Mouse (Mus musculus): ENCODE measurements at regions not wholly inside any gene's neighbourhood (a gene's known extent, or its start where the extent isn't known, plus 50 kb on each side); places are given as distances from the start of the nearest gene placed in this dataset.

GRCm38 (mm10) chr12:54265852-54266251 lies 62.2 kb upstream of the Egln3 start:
- Histone ChIP-seq H3K36me3 (replicated peaks) (no peaks in the 10 kb centered on the region), H3K9me3 (replicated peaks) (peaks cover 49% of the 10 kb centered on the region), H3K27me3 (ENCODE audit: insufficient read depth, low read length) (no peaks in the 10 kb centered on the region), H3K4me1 (ENCODE audit: insufficient read depth, low read depth, low read length) (no peaks in the 10 kb centered on the region), H3K4me3 (ENCODE audit: low read depth, low read length) (no peak overlapping the region)
- DNase-seq (ENCODE audit: low spot score) = no peak
- no peak for ATAC-seq (ENCODE audit: extremely low read depth, insufficient number of reproducible peaks, low FRiP score, poor library complexity, severe bottlenecking)
- no peak for TF ChIP-seq POLR2AphosphoS5 (IDR thresholded peaks at IDR 0.05; ENCODE audit: insufficient replicate concordance, low read depth, low read length)
- no peak for TF ChIP-seq CTCF (IDR thresholded peaks at IDR 0.05; ENCODE audit: low read depth, low read length)
- TF ChIP-seq TAL1 (conservative IDR thresholded peaks at IDR 0.05; ENCODE audit: low read depth, low read length) = no peak
- no peak for TF ChIP-seq GATA1 (IDR thresholded peaks at IDR 0.05; ENCODE audit: borderline replicate concordance, low read length)
- TF ChIP-seq GATA2 (IDR thresholded peaks at IDR 0.05; ENCODE audit: borderline replicate concordance, low read depth, low read length) = no peak

GRCm38 (mm10) chr12:54264893-54265835 lies 61.5 kb upstream of the Egln3 start:
- Histone ChIP-seq H3K36me3 (replicated peaks) (no peaks in the 10 kb centered on the region), H3K9me3 (replicated peaks) (peaks cover 54% of the 10 kb centered on the region), H3K4me1 (ENCODE audit: insufficient read depth, low read depth, low read length) (no peaks in the 10 kb centered on the region), H3K27me3 (ENCODE audit: insufficient read depth, low read length) (no peaks in the 10 kb centered on the region), H3K4me3 (ENCODE audit: low read depth, low read length) (no peak overlapping the region)
- ATAC-seq (ENCODE audit: extremely low read depth, insufficient number of reproducible peaks, low FRiP score, poor library complexity, severe bottlenecking) (no peak), DNase-seq (ENCODE audit: low spot score) (no peak)
- no peak for TF ChIP-seq CTCF (IDR thresholded peaks at IDR 0.05; ENCODE audit: low read depth, low read length)
- TF ChIP-seq POLR2AphosphoS5 (IDR thresholded peaks at IDR 0.05; ENCODE audit: insufficient replicate concordance, low read depth, low read length) = no peak
- TF ChIP-seq GATA1 (IDR thresholded peaks at IDR 0.05; ENCODE audit: borderline replicate concordance, low read length) = no peak
- no peak for TF ChIP-seq TAL1 (conservative IDR thresholded peaks at IDR 0.05; ENCODE audit: low read depth, low read length)
- no peak for TF ChIP-seq GATA2 (IDR thresholded peaks at IDR 0.05; ENCODE audit: borderline replicate concordance, low read depth, low read length)

- Histone ChIP-seq H3K4me3 (ENCODE audit: low read depth, low read length) (no peak overlapping the region), H3K9me3 (replicated peaks) (peaks cover 59% of the 10 kb centered on the region), H3K27me3 (ENCODE audit: insufficient read depth, low read length) (no peaks in the 10 kb centered on the region), H3K36me3 (replicated peaks) (no peaks in the 10 kb centered on the region), H3K4me1 (ENCODE audit: insufficient read depth, low read depth, low read length) (no peaks in the 10 kb centered on the region)
- DNase-seq (ENCODE audit: low spot score) (no peak), ATAC-seq (ENCODE audit: extremely low read depth, insufficient number of reproducible peaks, low FRiP score, poor library complexity, severe bottlenecking) (no peak)
- TF ChIP-seq GATA2 (IDR thresholded peaks at IDR 0.05; ENCODE audit: borderline replicate concordance, low read depth, low read length) (no peak), CTCF (IDR thresholded peaks at IDR 0.05; ENCODE audit: low read depth, low read length) (no peak), TAL1 (conservative IDR thresholded peaks at IDR 0.05; ENCODE audit: low read depth, low read length) (no peak), GATA1 (IDR thresholded peaks at IDR 0.05; ENCODE audit: borderline replicate concordance, low read length) (no peak), POLR2AphosphoS5 (IDR thresholded peaks at IDR 0.05; ENCODE audit: insufficient replicate concordance, low read depth, low read length) (no peak)
Measured at GRCm38 (mm10) chr12:54264418-54264733, 60.7 kb upstream of the Egln3 start.

DNA sequence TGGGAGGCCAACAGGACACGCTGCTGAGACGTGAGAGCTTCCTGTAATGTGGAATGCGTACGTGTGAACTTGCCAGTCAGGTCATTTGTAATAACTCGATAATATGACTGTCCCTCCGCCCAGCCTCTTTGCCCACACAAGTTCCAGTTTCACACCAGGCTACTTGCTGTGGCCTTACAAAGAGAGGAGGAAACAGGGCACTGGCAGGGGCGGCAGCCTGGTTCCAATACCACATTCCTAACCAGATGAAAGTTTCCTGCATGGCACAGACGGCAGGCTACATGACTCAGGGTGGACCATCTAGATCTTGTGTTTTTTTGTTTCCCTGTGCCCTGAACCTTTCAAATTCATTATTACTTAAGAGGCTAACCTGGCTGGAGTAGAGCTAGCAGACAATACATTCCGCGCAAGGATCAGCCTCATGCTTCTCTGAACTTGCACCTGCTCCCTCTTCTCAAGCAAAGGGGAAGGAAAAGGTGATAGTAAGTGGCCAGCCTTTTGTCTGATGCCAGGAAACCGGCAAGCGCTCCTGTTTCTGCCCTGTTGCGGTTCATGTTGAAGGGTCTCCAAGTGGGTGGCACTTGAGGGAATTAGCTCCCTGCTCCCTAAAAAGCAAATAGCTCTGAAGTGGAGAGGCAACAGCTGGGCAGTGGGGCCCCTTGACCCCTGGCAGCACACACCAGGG lies 60.2 kb upstream of the Egln3 start:
- H3K36me3 ChIP-seq (replicated peaks) = no peaks in the 10 kb centered on the region
- TF ChIP-seq TAL1 (conservative IDR thresholded peaks at IDR 0.05; ENCODE audit: low read depth, low read length) (no peak), GATA2 (IDR thresholded peaks at IDR 0.05; ENCODE audit: borderline replicate concordance, low read depth, low read length) (no peak), GATA1 (IDR thresholded peaks at IDR 0.05; ENCODE audit: borderline replicate concordance, low read length) (no peak), CTCF (IDR thresholded peaks at IDR 0.05; ENCODE audit: low read depth, low read length) (no peak), POLR2AphosphoS5 (IDR thresholded peaks at IDR 0.05; ENCODE audit: insufficient replicate concordance, low read depth, low read length) (no peak)
- H3K4me1 ChIP-seq (ENCODE audit: insufficient read depth, low read depth, low read length) = no peaks in the 10 kb centered on the region
- no peak for ATAC-seq (ENCODE audit: extremely low read depth, insufficient number of reproducible peaks, low FRiP score, poor library complexity, severe bottlenecking)
- H3K4me3 ChIP-seq (ENCODE audit: low read depth, low read length) = no peak overlapping the region
- no peaks in the 10 kb centered on the region for H3K27me3 ChIP-seq (ENCODE audit: insufficient read depth, low read length)
- H3K9me3 ChIP-seq (replicated peaks) = peaks cover 56% of the 10 kb centered on the region
- no peak for DNase-seq (ENCODE audit: low spot score)

GRCm38 (mm10) chr12:54262236-54263005 lies 58.8 kb upstream of the Egln3 start:
- H3K27me3 ChIP-seq (ENCODE audit: insufficient read depth, low read length) = no peaks in the 10 kb centered on the region
- no peak for ATAC-seq (ENCODE audit: extremely low read depth, insufficient number of reproducible peaks, low FRiP score, poor library complexity, severe bottlenecking)
- H3K9me3 ChIP-seq (replicated peaks) = peaks cover 57% of the 10 kb centered on the region
- DNase-seq (ENCODE audit: low spot score) = no peak
- H3K4me1 ChIP-seq (ENCODE audit: insufficient read depth, low read depth, low read length) = no peaks in the 10 kb centered on the region
- no peaks in the 10 kb centered on the region for H3K36me3 ChIP-seq (replicated peaks)
- H3K4me3 ChIP-seq (ENCODE audit: low read depth, low read length) = no peak overlapping the region
- TF ChIP-seq TAL1 (conservative IDR thresholded peaks at IDR 0.05; ENCODE audit: low read depth, low read length) = no peak
- TF ChIP-seq CTCF (IDR thresholded peaks at IDR 0.05; ENCODE audit: low read depth, low read length) = no peak
- TF ChIP-seq POLR2AphosphoS5 (IDR thresholded peaks at IDR 0.05; ENCODE audit: insufficient replicate concordance, low read depth, low read length) = no peak
- no peak for TF ChIP-seq GATA1 (IDR thresholded peaks at IDR 0.05; ENCODE audit: borderline replicate concordance, low read length)

GRCm38 (mm10) chr12:54261426-54261825 lies 57.8 kb upstream of the Egln3 start:
- Histone ChIP-seq H3K9me3 (replicated peaks) (peaks cover 62% of the 10 kb centered on the region), H3K4me3 (ENCODE audit: low read depth, low read length) (no peak overlapping the region), H3K4me1 (ENCODE audit: insufficient read depth, low read depth, low read length) (no peaks in the 10 kb centered on the region), H3K36me3 (replicated peaks) (no peaks in the 10 kb centered on the region), H3K27me3 (ENCODE audit: insufficient read depth, low read length) (no peaks in the 10 kb centered on the region)
- TF ChIP-seq CTCF (IDR thresholded peaks at IDR 0.05; ENCODE audit: low read depth, low read length) (no peak), TAL1 (conservative IDR thresholded peaks at IDR 0.05; ENCODE audit: low read depth, low read length) (no peak), GATA2 (IDR thresholded peaks at IDR 0.05; ENCODE audit: borderline replicate concordance, low read depth, low read length) (no peak), GATA1 (IDR thresholded peaks at IDR 0.05; ENCODE audit: borderline replicate concordance, low read length) (no peak), POLR2AphosphoS5 (IDR thresholded peaks at IDR 0.05; ENCODE audit: insufficient replicate concordance, low read depth, low read length) (no peak)
- ATAC-seq (ENCODE audit: extremely low read depth, insufficient number of reproducible peaks, low FRiP score, poor library complexity, severe bottlenecking) (no peak), DNase-seq (ENCODE audit: low spot score) (no peak)

Measured in G1E (cell line).